Mouse (Mus musculus) forebrain, embryonic 11.5 days (tissue): ENCODE measurements around the gene Ptprm. TPM values are rescaled to one million over a fixed set of nuclear protein-coding genes. Genes with fewer than 3 reads are reported as not detected.

Experiments used
- ATAC-seq: fragments of 200-750 bp; cut with Nextera tagmentation; replicated peaks from 2 replicates; pipeline ENCODE4 v1.8.0; 2017; ENCODE audit warnings: moderate TSS enrichment; ENCODE audit not compliant: low FRiP score
- DNase-seq: peaks from one replicate; pipeline ENCODE4 v3.0.0-alpha.2; 2017; ENCODE audit warnings: low spot score
- H3K27ac ChIP-seq: fragments of 300-500 bp; sonication (generic); 2 replicates; pipeline ENCODE4 v1.5.1; 2014; ENCODE audit warnings: low read depth, low read length
- H3K27me3 ChIP-seq: fragments of 300-500 bp; sonication (generic); 2 replicates; pipeline ENCODE4 v1.6.1; 2014; ENCODE audit warnings: mild to moderate bottlenecking, low read length, mixed read lengths; ENCODE audit not compliant: control insufficient read depth, insufficient read depth
- H3K36me3 ChIP-seq: fragments of 300-500 bp; sonication (generic); 2 replicates; pipeline ENCODE4 v1.6.1; 2014; ENCODE audit warnings: mild to moderate bottlenecking, low read length, moderate library complexity, mixed read lengths; ENCODE audit not compliant: control insufficient read depth, insufficient read depth
- H3K4me1 ChIP-seq: fragments of 300-500 bp; sonication (generic); replicated peaks from 2 replicates; pipeline ENCODE4 v1.6.1; 2014; ENCODE audit warnings: low read length, mixed read lengths; ENCODE audit not compliant: control insufficient read depth, insufficient read depth
- H3K4me2 ChIP-seq: fragments of 300-500 bp; sonication (generic); 2 replicates; pipeline ENCODE4 v1.6.1; 2014; ENCODE audit warnings: low read depth, mild to moderate bottlenecking, low read length, moderate library complexity, mixed read lengths; ENCODE audit not compliant: severe bottlenecking
- H3K4me3 ChIP-seq: fragments of 300-500 bp; sonication (generic); 2 replicates; pipeline ENCODE4 v1.5.1; 2014; ENCODE audit warnings: low read depth, low read length
- H3K9ac ChIP-seq: fragments of 300-500 bp; sonication (generic); 2 replicates; pipeline ENCODE4 v1.6.1; 2014; ENCODE audit warnings: low read length
- H3K9me3 ChIP-seq: fragments of 300-500 bp; sonication (generic); 2 replicates; pipeline ENCODE4 v1.6.1; 2016; ENCODE audit warnings: low read length, mixed read lengths; ENCODE audit not compliant: control insufficient read depth
- WGBS: fragments of 180-500 bp; shearing (Covaris S2); extraction: QIAGEN DNeasy Blood & Tissue Kit; methylation state at CpG from one replicate; pipeline ENCODE4 v1.1.7; 2014; 5-methylcytosine and 5-hydroxymethylcytosine counted together
- polyA plus RNA-seq: library from polyadenylated mRNA; unstranded; fragments of >200 nt; fragmentation: Nextera tagmentation; extraction: Ambion mirVana; gene quantifications from 2 replicates; pipeline ENCODE4 v1.2.1, GENCODE M21; 2014

The Ptprm gene
- polyA plus RNA-seq, 1 experiment from 2014 or later, result 11.7 TPM

GRCm38 (mm10) chr17:66800231-66800630, 554.0 kb downstream of the Ptprm start:
- no peak overlapping the region for H3K27ac ChIP-seq
- no peaks in the 10 kb centered on the region for H3K27me3 ChIP-seq
- no peak overlapping the region for H3K4me2 ChIP-seq
- no peaks in the 10 kb centered on the region for H3K36me3 ChIP-seq
- no peaks in the 10 kb centered on the region for H3K4me1 ChIP-seq
- ATAC-seq, result no peak
- no peak overlapping the region for H3K4me3 ChIP-seq
- DNase-seq, result no peak
- no peak overlapping the region for H3K9ac ChIP-seq
- 94% methylated on average over 6 of the region's 6 CpGs for WGBS
- no peaks in the 10 kb centered on the region for H3K9me3 ChIP-seq

GRCm38 (mm10) chr17:66786166-66786565, 568.1 kb downstream of the Ptprm start:
- no peak for ATAC-seq
- no peaks in the 10 kb centered on the region for H3K27me3 ChIP-seq
- no peaks in the 10 kb centered on the region for H3K9me3 ChIP-seq
- 19% methylated on average over 12 of the region's 12 CpGs for WGBS
- no peak overlapping the region for H3K9ac ChIP-seq
- H3K4me1 ChIP-seq, result no peaks in the 10 kb centered on the region
- no peak overlapping the region for H3K27ac ChIP-seq
- no peak overlapping the region for H3K4me2 ChIP-seq
- no peak for DNase-seq
- H3K4me3 ChIP-seq, result no peak overlapping the region
- H3K36me3 ChIP-seq, result no peaks in the 10 kb centered on the region

GRCm38 (mm10) chr17:66785586-66785985, 568.7 kb downstream of the Ptprm start:
- DNase-seq (no peak), ATAC-seq (no peak)
- H3K27ac ChIP-seq, result no peak overlapping the region
- no peak overlapping the region for H3K4me2 ChIP-seq
- H3K4me1 ChIP-seq, result no peaks in the 10 kb centered on the region
- no peak overlapping the region for H3K9ac ChIP-seq
- H3K4me3 ChIP-seq, result no peak overlapping the region
- no peaks in the 10 kb centered on the region for H3K36me3 ChIP-seq
- WGBS, result 84% methylated on average over 11 of the region's 11 CpGs
- no peaks in the 10 kb centered on the region for H3K27me3 ChIP-seq
- no peaks in the 10 kb centered on the region for H3K9me3 ChIP-seq

GRCm38 (mm10) chr17:66783601-66784000, 570.7 kb downstream of the Ptprm start:
- H3K27ac ChIP-seq, result no peak overlapping the region
- no peaks in the 10 kb centered on the region for H3K27me3 ChIP-seq
- H3K4me2 ChIP-seq, result no peak overlapping the region
- DNase-seq, result no peak
- WGBS, result 76% methylated on average over 4 of the region's 4 CpGs
- no peak overlapping the region for H3K4me3 ChIP-seq
- no peaks in the 10 kb centered on the region for H3K36me3 ChIP-seq
- no peak for ATAC-seq
- H3K9me3 ChIP-seq, result no peaks in the 10 kb centered on the region
- H3K9ac ChIP-seq, result no peak overlapping the region
- no peaks in the 10 kb centered on the region for H3K4me1 ChIP-seq

GRCm38 (mm10) chr17:66783075-66783492, 571.2 kb downstream of the Ptprm start:
- Histone ChIP-seq H3K9ac (no peak overlapping the region), H3K4me3 (no peak overlapping the region), H3K36me3 (no peaks in the 10 kb centered on the region), H3K27ac (no peak overlapping the region), H3K27me3 (no peaks in the 10 kb centered on the region), H3K4me1 (no peaks in the 10 kb centered on the region), H3K9me3 (no peaks in the 10 kb centered on the region), H3K4me2 (no peak overlapping the region)
- ATAC-seq (no peak), DNase-seq (no peak)
- 75% methylated on average over 10 of the region's 10 CpGs for WGBS

GRCm38 (mm10) chr17:66781910-66782309, 572.3 kb downstream of the Ptprm start:
- H3K4me3 ChIP-seq, result no peak overlapping the region
- ATAC-seq (no peak), DNase-seq (no peak)
- no peaks in the 10 kb centered on the region for H3K36me3 ChIP-seq
- no peak overlapping the region for H3K4me2 ChIP-seq
- no peaks in the 10 kb centered on the region for H3K4me1 ChIP-seq
- no peaks in the 10 kb centered on the region for H3K9me3 ChIP-seq
- no peaks in the 10 kb centered on the region for H3K27me3 ChIP-seq
- H3K9ac ChIP-seq, result no peak overlapping the region
- WGBS, result 88% methylated on average over 3 of the region's 3 CpGs
- no peak overlapping the region for H3K27ac ChIP-seq

GRCm38 (mm10) chr17:66779026-66779425, 575.2 kb downstream of the Ptprm start:
- no peak for ATAC-seq

GRCm38 (mm10) chr17:66769365-66770363, 584.6 kb downstream of the Ptprm start:
- Histone ChIP-seq H3K27me3 (no peaks in the 10 kb centered on the region), H3K9me3 (no peaks in the 10 kb centered on the region), H3K36me3 (no peaks in the 10 kb centered on the region), H3K27ac (no peak overlapping the region), H3K4me1 (no peaks in the 10 kb centered on the region; the same call in 1 of the 2 replicates), H3K4me2 (no peak overlapping the region), H3K4me3 (no peak overlapping the region), H3K9ac (no peak overlapping the region)
- WGBS, result 88% methylated on average over 14 of the region's 14 CpGs
- ATAC-seq, result no peak
- no peak for DNase-seq

More at GRCm38 (mm10) chr17:66779026-66779425, 575.2 kb downstream of the Ptprm start:
- Histone ChIP-seq H3K9me3 (no peaks in the 10 kb centered on the region), H3K9ac (no peak overlapping the region), H3K27ac (no peak overlapping the region), H3K36me3 (no peaks in the 10 kb centered on the region), H3K4me2 (no peak overlapping the region), H3K4me3 (no peak overlapping the region), H3K4me1 (no peaks in the 10 kb centered on the region), H3K27me3 (no peaks in the 10 kb centered on the region)
- no peak for DNase-seq
- 83% methylated on average over 1 of the region's 1 CpGs for WGBS
